Mouse (Mus musculus): ENCODE measurements at regions not wholly inside any gene's neighbourhood (a gene's known extent, or its start where the extent isn't known, plus 50 kb on each side); places are given as distances from the start of the nearest gene placed in this dataset.

GRCm38 (mm10) chr19:60684417-60684816 lies 71.4 kb upstream of the Nanos1 start:
- peak; percentile 52 for ATAC-seq (ENCODE audit: extremely low read depth, insufficient number of reproducible peaks, low FRiP score, poor library complexity, severe bottlenecking)

- no peak for ATAC-seq (ENCODE audit: extremely low read depth, insufficient number of reproducible peaks, low FRiP score, poor library complexity, severe bottlenecking)
Observed at GRCm38 (mm10) chr19:60682283-60682682, 73.5 kb upstream of the Nanos1 start.

- peak; percentile 87 for ATAC-seq (ENCODE audit: extremely low read depth, insufficient number of reproducible peaks, low FRiP score, poor library complexity, severe bottlenecking)
Observed at GRCm38 (mm10) chr19:60681481-60681880, 74.3 kb upstream of the Nanos1 start.

GRCm38 (mm10) chr19:60678236-60678635 lies 77.6 kb upstream of the Nanos1 start:
- ATAC-seq (ENCODE audit: extremely low read depth, insufficient number of reproducible peaks, low FRiP score, poor library complexity, severe bottlenecking), result no peak

- ATAC-seq (ENCODE audit: extremely low read depth, insufficient number of reproducible peaks, low FRiP score, poor library complexity, severe bottlenecking), result no peak
Observed at GRCm38 (mm10) chr19:60674953-60675472, 80.8 kb upstream of the Nanos1 start.

GRCm38 (mm10) chr19:60670781-60671180 lies 85.0 kb upstream of the Nanos1 start:
- ATAC-seq (ENCODE audit: extremely low read depth, insufficient number of reproducible peaks, low FRiP score, poor library complexity, severe bottlenecking), result no peak

GRCm38 (mm10) chr19:60665842-60666241 lies 85.0 kb upstream of the Cacul1 start:
- ATAC-seq (ENCODE audit: extremely low read depth, insufficient number of reproducible peaks, low FRiP score, poor library complexity, severe bottlenecking), result peak; percentile 76

- ATAC-seq (ENCODE audit: extremely low read depth, insufficient number of reproducible peaks, low FRiP score, poor library complexity, severe bottlenecking), result no peak
Observed at GRCm38 (mm10) chr19:60651102-60651695, 70.4 kb upstream of the Cacul1 start.

- no peak for ATAC-seq (ENCODE audit: extremely low read depth, insufficient number of reproducible peaks, low FRiP score, poor library complexity, severe bottlenecking)
Observed at GRCm38 (mm10) chr19:60640065-60640464, 59.2 kb upstream of the Cacul1 start.

Data from neutrophil, adult 5-6 weeks (primary cell).